Mouse (Mus musculus) MEL (cell line): Measurements from ENCODE around the gene Letm1.

Experiments
- CTCF ChIP-seq, 3 experiments: IDR thresholded peaks in 2 of 3; conservative IDR thresholded peaks in 1 of 3; 2 replicates each; pipeline ENCODE4 v1.5.1; 2011 to 2012; ENCODE audit warnings: low read length in 3 of 3, low read depth in 2 of 3, mild to moderate bottlenecking in 2 of 3, improper control_type of control experiment in 1 of 3, inconsistent platforms in 1 of 3, mixed read lengths in 1 of 3, moderate library complexity in 1 of 3; ENCODE audit not compliant: control insufficient read depth in 1 of 3, insufficient read depth in 1 of 3, poor library complexity in 1 of 3, severe bottlenecking in 1 of 3
- HCFC1 ChIP-seq: IDR thresholded peaks from 2 replicates; pipeline ENCODE4 v1.6.1; 2012; ENCODE audit warnings: low read depth, mild to moderate bottlenecking, inconsistent platforms, low read length, improper control_type of control experiment, moderate library complexity
- KAT2A ChIP-seq: conservative IDR thresholded peaks from 2 replicates; pipeline ENCODE4 v1.6.1; 2012; ENCODE audit warnings: low read depth, low read length, improper control_type of control experiment, inconsistent platforms
- MEF2A ChIP-seq: IDR thresholded peaks from 2 replicates; pipeline ENCODE4 v1.6.1; 2014; ENCODE audit warnings: low read depth, mild to moderate bottlenecking, inconsistent platforms, low read length, improper control_type of control experiment; ENCODE audit not compliant: poor library complexity, insufficient replicate concordance, severe bottlenecking; ENCODE audit errors: extremely low read depth
- MXI1 ChIP-seq: IDR thresholded peaks from 2 replicates; pipeline ENCODE4 v1.6.1; 2011; ENCODE audit warnings: mild to moderate bottlenecking, low read depth, low read length, improper control_type of control experiment
- NELFE ChIP-seq: IDR thresholded peaks from 2 replicates; pipeline ENCODE4 v1.6.1; 2011; ENCODE audit warnings: low read depth, low read length, improper control_type of control experiment
- POLR2A ChIP-seq, 2 experiments: IDR thresholded peaks; 2 replicates each; pipeline ENCODE4 v1.6.1; 2011 to 2012; ENCODE audit warnings: low read length in 2 of 2, mild to moderate bottlenecking in 2 of 2, control low read depth in 1 of 2, improper control_type of control experiment in 1 of 2, low read depth in 1 of 2, moderate library complexity in 1 of 2; ENCODE audit not compliant: control insufficient read depth in 1 of 2, insufficient read depth in 1 of 2, poor library complexity in 1 of 2
- RAD21 ChIP-seq: IDR thresholded peaks from 2 replicates; pipeline ENCODE4 v1.6.1; 2011; ENCODE audit warnings: mild to moderate bottlenecking, low read depth, low read length, improper control_type of control experiment
- TAL1 ChIP-seq: IDR thresholded peaks from 2 replicates; pipeline ENCODE4 v1.6.1; 2012; ENCODE audit warnings: mild to moderate bottlenecking, inconsistent platforms, low read length, moderate library complexity, mixed read lengths
- UBTF ChIP-seq: IDR thresholded peaks from 2 replicates; pipeline ENCODE4 v1.6.1; 2012; ENCODE audit warnings: low read depth, mild to moderate bottlenecking, inconsistent platforms, low read length, improper control_type of control experiment, moderate library complexity, borderline replicate concordance; ENCODE audit not compliant: insufficient read depth
- USF1 ChIP-seq: IDR thresholded peaks from 2 replicates; pipeline ENCODE4 v1.6.1; 2014; ENCODE audit warnings: low read depth, mild to moderate bottlenecking, inconsistent platforms, low read length, improper control_type of control experiment, moderate library complexity

GRCm38 (mm10) chr5:33694461-33694847 is 88.2 kb downstream of the Letm1 start:
- TF ChIP-seq HCFC1 (no peak), TAL1 (no peak), CTCF (IDR thresholded peaks at IDR 0.05 in 2 of 3, conservative IDR thresholded peaks at IDR 0.05 in 1 of 3; ENCODE audit: control insufficient read depth in 1 of 3, insufficient read depth in 1 of 3, low read depth in 2 of 3, low read length in 3 of 3, poor library complexity in 1 of 3, severe bottlenecking in 1 of 3) (no peak), MEF2A (no peak), MXI1 (no peak), POLR2A (IDR thresholded peaks at IDR 0.05; ENCODE audit: control insufficient read depth in 1 of 2, insufficient read depth in 1 of 2, low read depth in 1 of 2, low read length in 2 of 2, poor library complexity in 1 of 2) (no peak), RAD21 (no peak), USF1 (no peak), NELFE (no peak), UBTF (no peak), KAT2A (no peak)
